8 mouse cellular contexts compared by ENCODE assay signal in genomic region chr4:134796581-134797361, GRCm38 (mm10). TPM values are rescaled to one million over a fixed set of nuclear protein-coding genes. Genes with fewer than 3 reads are reported as not detected.
A peak's percentile ranks its signal among the peaks of the same experiment; 100 is the strongest.
DNase-seq lines count a peak whose midpoint lies in the region; ATAC-seq lines count a peak whose summit lies in the region.

No protein-coding gene starts in this region.

- H3K27ac ChIP-seq in heart, embryonic 14.5 days (replicated peaks in 1 of 2; ENCODE audit: control insufficient read depth in 1 of 2, insufficient read depth in 1 of 2, low read depth in 2 of 2, low read length in 2 of 2): peak overlapping the region in 1 of 2 experiments; percentile 24; a peak in 1 of 4 replicates
- no peak overlapping the region for H3K27ac ChIP-seq in liver, embryonic 11.5 days (ENCODE audit: low read depth, low read length)

- peaks cover 13% of the 10 kb centered on the region for H3K36me3 ChIP-seq in heart, embryonic 14.5 days (ENCODE audit: control insufficient read depth, insufficient read depth, low read length)
- no peaks in the 10 kb centered on the region for H3K36me3 ChIP-seq in liver, embryonic 11.5 days (ENCODE audit: control insufficient read depth, insufficient read depth, low read length)

- WGBS in heart, embryonic 14.5 days: 26% methylated on average over 7 of the region's 7 CpGs
- WGBS in liver, embryonic 11.5 days: 29% methylated on average over 7 of the region's 7 CpGs

- no peaks in the 10 kb centered on the region for H3K27me3 ChIP-seq in heart, embryonic 14.5 days (ENCODE audit: control insufficient read depth, insufficient read depth, low read length)
- no peaks in the 10 kb centered on the region for H3K27me3 ChIP-seq in liver, embryonic 11.5 days (replicated peaks; ENCODE audit: control insufficient read depth, insufficient read depth, low read length)

- DNase-seq in heart, postnatal 14 days: no peak
- DNase-seq in CD4-positive helper T cell, adult 2 months (ENCODE audit: low read depth, low spot score): peak; percentile 84
- peak; percentile 65 to 69 for DNase-seq in cerebellum, adult 18-20 months
- no peak for DNase-seq in liver, embryonic 11.5 days (ENCODE audit: low spot score)
- DNase-seq in MN1 (ENCODE audit: low spot score): no peak
- no peak for DNase-seq in urinary bladder, postnatal 25 days (ENCODE audit: low spot score)
- DNase-seq in adrenal gland, adult 18-20 months (ENCODE audit: low spot score in 2 of 2): no peak

- no peak overlapping the region for H3K4me3 ChIP-seq in heart, embryonic 14.5 days (ENCODE audit: control insufficient read depth in 1 of 2, insufficient read depth in 1 of 2, low read depth in 1 of 2, low read length in 2 of 2)
- no peak overlapping the region for H3K4me3 ChIP-seq in liver, embryonic 11.5 days (ENCODE audit: low read depth, low read length)

- ATAC-seq in heart, embryonic 14.5 days (ENCODE audit: insufficient number of reproducible peaks, insufficient read depth, low FRiP score, low read depth): no peak
- ATAC-seq in liver, embryonic 11.5 days (replicated peaks; ENCODE audit: low FRiP score): peak; percentile 46; the same call in 1 of the 2 replicates

- peak overlapping the region; percentile 45; the same call in 1 of the 2 replicates for H3K9ac ChIP-seq in heart, embryonic 14.5 days (ENCODE audit: low read length)
- H3K9ac ChIP-seq in liver, embryonic 11.5 days (ENCODE audit: low read depth, low read length): no peak overlapping the region

- no peak overlapping the region for H3K4me2 ChIP-seq in heart, embryonic 14.5 days (ENCODE audit: low read length)
- no peak overlapping the region for H3K4me2 ChIP-seq in liver, embryonic 11.5 days

- H3K4me1 ChIP-seq in heart, embryonic 14.5 days (ENCODE audit: control insufficient read depth in 2 of 2, insufficient read depth in 2 of 2, low read length in 2 of 2): peaks cover 9 to 19% of the 10 kb centered on the region in 2 experiments
- H3K4me1 ChIP-seq in liver, embryonic 11.5 days (replicated peaks; ENCODE audit: control insufficient read depth, insufficient read depth, low read length): peaks cover 10% of the 10 kb centered on the region

- intact Hi-C loops in heart, postnatal 14 days (cut with DNase I): loop anchor here (5.0 kb wide), 1 partner anchor 254 kb away; no protein-coding TSS in a partner anchor

- no peaks in the 10 kb centered on the region for H3K9me3 ChIP-seq in heart, embryonic 14.5 days (ENCODE audit: control insufficient read depth, low read length)
- no peaks in the 10 kb centered on the region for H3K9me3 ChIP-seq in liver, embryonic 11.5 days (ENCODE audit: control insufficient read depth, low read length)

RNA-seq across cellular contexts. Expression of gene Ldlrap1, which starts 28.9 kb away (rescaled TPM):
- 10.7 and 12.3 TPM in 2 replicates for polyA plus RNA-seq in heart, embryonic 14.5 days (2014; fragmentation: Nextera tagmentation; extraction: Ambion mirVana)
- 10 to 100 TPM; 18.3 to 18.6 TPM for total RNA-seq in heart, postnatal 14 days (2021)
- polyA plus RNA-seq in liver, embryonic 11.5 days (2014; fragmentation: Nextera tagmentation; extraction: Ambion mirVana): 32.2 and 33.3 TPM in 2 replicates
- 10 to 100 TPM; 41.8 to 53.9 TPM for total RNA-seq in adrenal gland, adult 18-20 months (2021)

RNA-seq across cellular contexts. Expression of gene Maco1, which starts 56.4 kb away (rescaled TPM):
- polyA plus RNA-seq in heart, embryonic 14.5 days (2014; fragmentation: Nextera tagmentation; extraction: Ambion mirVana): 24.2 and 25.5 TPM in 2 replicates
- total RNA-seq in heart, postnatal 14 days (2021): 10 to 100 TPM; 22.1 to 25.5 TPM
- polyA plus RNA-seq in liver, embryonic 11.5 days (2014; fragmentation: Nextera tagmentation; extraction: Ambion mirVana): 26.3 and 28.3 TPM in 2 replicates
- total RNA-seq in adrenal gland, adult 18-20 months (2021): 10 to 100 TPM; 33.5 to 36.0 TPM

Comparison
In these comparisons a context has a peak if more than half of its experiments do, and no peak if none do; other contexts are left out.
1. DNase-seq: peak in CD4-positive helper T cell, adult 2 months (single experiment) and cerebellum, adult 18-20 months (2 of 2); none in heart, postnatal 14 days (0 of 2), liver, embryonic 11.5 days (single experiment), MN1 (single experiment), urinary bladder, postnatal 25 days (single experiment) and adrenal gland, adult 18-20 months (0 of 2).